Mouse (Mus musculus): Measurements from ENCODE around the gene Krtap4-16. TPM values are rescaled to one million over a fixed set of nuclear protein-coding genes. Genes with fewer than 3 reads are reported as not detected.
"Not testable (repeated sequence)": the region's sequence is repeated elsewhere in the genome, so short reads cannot be mapped to it uniquely, and the experiment has no call there.

Krtap4-16 gene
- not detected in 2 replicates for polyA plus RNA-seq (2015; fragmentation: Nextera tagmentation; extraction: Ambion mirVana)

DNA sequence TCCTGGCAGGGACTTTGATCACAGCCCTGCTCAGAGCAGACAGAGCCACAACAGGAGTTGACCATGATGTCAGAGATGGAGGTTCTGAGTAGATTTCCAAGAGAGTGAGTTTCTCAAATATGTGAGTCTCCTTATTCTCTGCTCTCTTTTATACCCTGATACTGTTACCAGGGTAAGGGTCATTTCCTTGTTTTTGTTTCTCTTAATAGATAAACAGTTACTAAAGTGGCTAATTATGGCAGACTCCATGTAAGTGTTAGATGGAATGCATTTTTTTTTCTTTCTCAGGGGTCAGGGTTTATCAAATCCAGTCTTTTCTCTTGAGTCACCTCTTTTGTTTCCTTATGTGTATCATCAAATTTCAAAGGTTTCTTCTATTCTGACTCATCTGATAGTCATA lies at the start of gene Krtap4-16:
Gene Krtap4-16, minus strand, starts transcription at position 101 of the 400 bp plus-strand sequence.
- Histone ChIP-seq H3K27ac (no peak within 1 kb of the TSS), H3K36me3 (no peaks in the 10 kb centered on the region), H3K9me3 (no peaks in the 10 kb centered on the region), H3K4me1 (replicated peaks) (no peaks in the 10 kb centered on the region), H3K27me3 (replicated peaks) (no peaks in the 10 kb centered on the region), H3K4me2 (replicated peaks) (no peak within 1 kb of the TSS), H3K9ac (no peak within 1 kb of the TSS), H3K4me3 (replicated peaks) (no peak within 1 kb of the TSS)
- ATAC-seq: no peak

DNA sequence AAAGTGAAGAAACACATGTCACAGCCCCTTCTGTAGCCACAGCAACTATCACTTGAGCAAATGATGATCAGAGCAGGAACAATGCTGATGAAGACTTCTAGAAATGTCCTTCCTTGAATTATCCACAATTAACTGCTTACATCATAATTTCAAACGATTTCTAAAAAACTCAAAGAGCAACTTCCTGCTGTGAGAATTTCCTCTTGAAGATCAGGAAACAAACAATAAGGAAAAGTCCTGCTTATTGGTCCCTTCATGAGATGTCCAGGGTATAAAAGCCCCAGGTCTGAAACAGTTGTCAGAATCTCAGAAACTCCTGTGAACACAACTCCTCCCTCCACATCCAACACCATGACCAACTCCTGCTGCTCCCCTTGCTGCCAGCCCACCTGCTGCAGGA lies 27.5 kb upstream of the Krtap4-16 start, which contains the start of gene Gm11567:
Gene Gm11567, plus strand, starts transcription at position 301 of the 400 bp plus-strand sequence.
- H3K36me3 ChIP-seq; H3K9me3 ChIP-seq; H3K27me3 ChIP-seq (replicated peaks); H3K27ac ChIP-seq; H3K4me3 ChIP-seq (replicated peaks); ATAC-seq; H3K4me2 ChIP-seq (replicated peaks); H3K4me1 ChIP-seq (replicated peaks); H3K9ac ChIP-seq: not testable (repeated sequence)
- 62% methylated on average over 1 of the region's 1 CpGs for WGBS

DNA sequence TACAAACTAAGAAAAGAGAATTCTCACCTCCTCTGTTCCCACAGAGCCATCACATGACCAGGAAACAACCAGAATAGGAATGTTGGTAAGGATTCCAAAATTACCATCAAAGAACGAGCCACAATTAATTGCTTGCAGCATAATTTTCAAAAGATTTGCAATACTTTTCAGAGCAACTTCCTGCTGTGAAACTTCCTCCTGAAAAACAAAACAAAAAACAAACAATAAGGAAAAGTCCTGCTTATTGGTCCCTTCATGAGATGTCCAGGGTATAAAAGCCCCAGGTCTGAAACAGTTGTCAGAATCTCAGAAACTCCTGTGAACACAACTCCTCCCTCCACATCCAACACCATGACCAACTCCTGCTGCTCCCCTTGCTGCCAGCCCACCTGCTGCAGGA lies 21.7 kb upstream of the Krtap4-16 start, which contains the start of gene Krtap9-1:
Gene Krtap9-1, plus strand, starts transcription at position 301 of the 400 bp plus-strand sequence.
- H3K4me2 ChIP-seq (replicated peaks); H3K9me3 ChIP-seq; H3K27me3 ChIP-seq (replicated peaks); H3K27ac ChIP-seq; H3K4me3 ChIP-seq (replicated peaks); H3K9ac ChIP-seq; H3K36me3 ChIP-seq; ATAC-seq; H3K4me1 ChIP-seq (replicated peaks): not testable (repeated sequence)
- 88% methylated on average over 1 of the region's 1 CpGs for WGBS

DNA sequence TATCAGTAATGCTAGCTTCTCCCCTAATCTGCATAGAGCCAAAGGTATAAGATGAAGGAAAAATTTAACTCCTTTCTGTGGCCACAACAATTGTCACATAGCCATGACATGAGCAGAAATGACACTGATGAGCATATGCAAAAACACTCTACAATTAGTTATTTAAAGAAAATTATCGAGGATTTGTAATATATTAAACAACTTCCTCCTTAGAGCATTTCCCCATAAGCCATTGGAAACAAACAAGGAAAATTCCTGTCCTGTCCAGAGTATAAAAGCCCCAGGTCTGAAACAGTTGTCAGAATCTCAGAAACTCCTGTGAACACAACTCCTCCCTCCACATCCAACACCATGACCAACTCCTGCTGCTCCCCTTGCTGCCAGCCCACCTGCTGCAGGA lies 12.8 kb upstream of the Krtap4-16 start, which contains the start of gene Gm11559:
Gene Gm11559, plus strand, starts transcription at position 301 of the 400 bp plus-strand sequence.
- not testable (repeated sequence) for ATAC-seq; H3K9me3 ChIP-seq; H3K4me1 ChIP-seq (replicated peaks); H3K27ac ChIP-seq; H3K9ac ChIP-seq; H3K36me3 ChIP-seq; H3K27me3 ChIP-seq (replicated peaks); H3K4me2 ChIP-seq (replicated peaks); H3K4me3 ChIP-seq (replicated peaks)
- 52% methylated on average over 1 of the region's 1 CpGs for WGBS

DNA sequence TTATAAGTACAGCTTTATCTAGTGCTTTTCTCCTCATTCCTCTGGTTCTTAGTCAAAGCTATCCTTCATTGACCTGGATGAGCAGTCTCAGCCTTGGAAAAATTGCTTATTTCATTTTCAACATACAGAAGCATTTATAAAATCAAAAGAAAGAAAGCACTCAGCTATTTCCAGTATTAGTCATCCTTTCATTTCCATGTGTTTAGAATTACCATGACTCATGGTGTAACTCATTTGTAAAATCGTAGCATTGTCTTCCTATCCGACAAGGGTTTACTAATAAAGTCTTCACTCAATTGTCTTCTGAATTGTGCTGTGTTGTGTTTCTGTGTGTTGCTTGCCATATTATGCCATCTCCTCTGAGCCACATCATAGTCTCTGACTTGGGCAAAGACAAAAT lies 7.4 kb upstream of the Krtap4-16 start:
- ATAC-seq: no peak
- Histone ChIP-seq H3K27ac (no peak overlapping the region), H3K4me1 (replicated peaks) (no peaks in the 10 kb centered on the region), H3K27me3 (replicated peaks) (no peaks in the 10 kb centered on the region), H3K9me3 (no peaks in the 10 kb centered on the region), H3K36me3 (no peaks in the 10 kb centered on the region), H3K4me2 (replicated peaks) (no peak overlapping the region), H3K9ac (no peak overlapping the region), H3K4me3 (replicated peaks) (no peak overlapping the region)
- WGBS: 75% methylated on average over 2 of the region's 2 CpGs

DNA sequence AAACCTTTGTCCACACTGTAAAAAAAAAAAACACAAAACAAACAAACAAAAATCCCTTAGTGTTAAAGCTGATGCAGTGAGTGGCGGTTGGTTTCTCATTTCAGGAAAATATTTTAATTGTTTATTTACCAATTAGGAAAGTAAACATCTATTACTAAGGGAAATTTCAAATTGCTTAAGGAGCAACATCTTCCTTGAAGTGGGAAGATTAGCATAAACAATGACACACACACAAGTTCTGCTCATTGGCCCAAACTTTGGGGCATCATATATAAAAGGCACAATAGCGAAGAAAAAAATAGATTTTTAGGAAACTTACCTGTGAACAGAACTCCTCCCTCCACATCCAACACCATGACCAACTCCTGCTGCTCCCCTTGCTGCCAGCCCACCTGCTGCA lies 6.2 kb upstream of the Krtap4-16 start, which contains the start of gene Gm11568:
Gene Gm11568, plus strand, starts transcription at position 301 of the 400 bp plus-strand sequence.
- ATAC-seq: no peak
- Histone ChIP-seq H3K4me1 (replicated peaks) (no peaks in the 10 kb centered on the region), H3K27me3 (replicated peaks) (no peaks in the 10 kb centered on the region), H3K27ac (no peak within 1 kb of the TSS), H3K4me2 (replicated peaks) (no peak within 1 kb of the TSS), H3K36me3 (no peaks in the 10 kb centered on the region), H3K4me3 (replicated peaks) (no peak within 1 kb of the TSS), H3K9me3 (no peaks in the 10 kb centered on the region), H3K9ac (no peak within 1 kb of the TSS)
- WGBS: 78% methylated on average over 2 of the region's 2 CpGs

DNA sequence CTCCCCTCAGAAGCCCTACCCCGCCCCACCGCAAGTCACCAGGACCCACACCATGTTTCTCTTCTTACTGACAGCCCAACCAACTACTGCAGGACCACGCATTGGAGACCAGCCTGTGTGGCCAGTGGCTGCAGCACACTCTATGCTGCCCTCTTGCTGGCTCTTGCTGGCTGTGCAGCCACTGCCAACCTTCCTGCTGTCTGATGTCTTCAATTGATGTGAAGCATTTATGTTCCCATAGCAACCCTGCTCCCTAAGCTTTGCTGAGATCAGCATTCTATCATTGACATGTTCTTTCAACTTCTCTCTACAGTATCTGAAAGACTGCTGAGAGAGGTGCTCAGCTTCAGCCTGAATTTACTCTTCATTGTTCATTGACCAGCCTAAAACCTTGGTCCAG lies 2.7 kb upstream of the Krtap4-16 start:
- H3K4me2 ChIP-seq (replicated peaks): no peak overlapping the region
- H3K4me1 ChIP-seq (replicated peaks): no peaks in the 10 kb centered on the region

DNA sequence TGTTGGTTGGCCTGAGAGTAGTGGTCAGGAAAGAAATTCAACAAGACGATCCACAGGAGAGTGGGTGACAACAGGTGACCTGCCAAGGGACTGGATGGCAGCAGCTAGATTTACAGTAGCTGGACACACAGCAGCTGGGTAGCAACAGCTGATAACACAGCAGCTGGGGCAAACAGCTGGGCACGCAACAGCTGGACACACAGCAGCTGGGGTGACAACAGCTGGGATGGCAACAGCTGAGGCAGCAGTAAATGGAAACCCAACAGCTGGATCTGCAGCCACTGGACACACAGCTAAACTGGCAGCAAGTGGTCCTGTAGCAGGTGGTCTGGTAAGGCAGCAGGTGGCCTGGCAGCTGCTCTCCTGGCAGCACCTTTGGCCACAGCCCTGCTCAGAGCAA lies 4.7 kb downstream of the Krtap4-16 start:
- H3K27me3 ChIP-seq (replicated peaks): no peaks in the 10 kb centered on the region
- H3K4me2 ChIP-seq (replicated peaks): no peak overlapping the region
- no peak overlapping the region for H3K27ac ChIP-seq
- H3K4me1 ChIP-seq (replicated peaks): no peaks in the 10 kb centered on the region
- H3K9ac ChIP-seq: no peak overlapping the region
- 89% methylated on average over 2 of the region's 2 CpGs for WGBS
- no peaks in the 10 kb centered on the region for H3K9me3 ChIP-seq
- H3K36me3 ChIP-seq: no peaks in the 10 kb centered on the region
- no peak overlapping the region for H3K4me3 ChIP-seq (replicated peaks)
- ATAC-seq: no peak

More for the DNA sequence above, 2.7 kb upstream of the Krtap4-16 start:
- no peak for ATAC-seq
- WGBS: 59% methylated on average over 3 of the region's 3 CpGs
- Histone ChIP-seq H3K27ac (no peak overlapping the region), H3K4me3 (replicated peaks) (no peak overlapping the region), H3K36me3 (no peaks in the 10 kb centered on the region), H3K9me3 (no peaks in the 10 kb centered on the region), H3K9ac (no peak overlapping the region), H3K27me3 (replicated peaks) (no peaks in the 10 kb centered on the region)

DNA sequence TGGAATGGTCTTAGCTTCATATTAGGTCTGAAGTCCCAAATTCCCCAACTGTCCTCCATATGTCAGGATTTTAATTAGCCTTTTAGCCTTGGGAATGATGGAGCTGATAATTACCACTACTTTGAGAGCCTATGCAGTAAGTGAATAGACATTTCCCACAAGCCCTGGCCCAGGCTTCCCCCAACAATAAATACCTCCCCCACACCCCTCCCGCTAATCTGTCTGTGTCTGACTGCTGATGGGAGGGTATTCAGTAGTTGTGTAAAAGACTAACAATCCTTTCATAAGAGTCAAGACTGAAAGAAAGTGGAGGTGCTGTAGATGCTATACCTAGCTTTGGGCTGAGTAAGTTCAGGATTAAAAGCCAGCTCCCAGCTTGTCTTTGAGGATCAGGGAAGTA lies 9.2 kb downstream of the Krtap4-16 start:
- Histone ChIP-seq H3K9ac (no peak overlapping the region), H3K9me3 (no peaks in the 10 kb centered on the region), H3K27ac (no peak overlapping the region), H3K4me1 (replicated peaks) (no peaks in the 10 kb centered on the region), H3K4me2 (replicated peaks) (no peak overlapping the region), H3K27me3 (replicated peaks) (no peaks in the 10 kb centered on the region), H3K36me3 (no peaks in the 10 kb centered on the region), H3K4me3 (replicated peaks) (no peak overlapping the region)
- no peak for ATAC-seq
- WGBS: 57% methylated on average over 1 of the region's 1 CpGs

DNA sequence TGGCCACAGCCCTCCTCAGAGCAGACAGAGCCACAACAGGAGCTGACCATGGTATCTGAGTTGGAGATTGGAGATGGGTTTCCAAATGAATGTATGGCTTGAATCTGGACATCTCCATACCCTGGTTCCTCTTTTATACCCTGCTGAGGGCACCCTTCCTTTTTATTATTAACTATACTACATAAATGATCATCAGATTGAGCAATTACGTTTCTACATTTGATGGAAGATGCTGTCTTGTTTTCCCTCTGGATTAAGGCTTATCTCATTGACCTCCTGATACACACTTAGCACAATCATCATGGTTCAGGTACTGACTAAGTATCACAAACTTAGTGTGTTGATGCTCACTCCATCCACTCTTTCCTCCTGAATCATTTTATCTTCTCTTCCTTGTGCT lies 13.4 kb downstream of the Krtap4-16 start, which contains the start of gene 2300003K06Rik:
Gene 2300003K06Rik, minus strand, starts transcription at position 101 of the 400 bp plus-strand sequence.
- no peak within 1 kb of the TSS for H3K9ac ChIP-seq
- H3K4me1 ChIP-seq (replicated peaks): no peaks in the 10 kb centered on the region
- H3K27ac ChIP-seq: no peak within 1 kb of the TSS
- no peak within 1 kb of the TSS for H3K4me3 ChIP-seq (replicated peaks)
- H3K27me3 ChIP-seq (replicated peaks): no peaks in the 10 kb centered on the region
- no peaks in the 10 kb centered on the region for H3K9me3 ChIP-seq
- WGBS: 70% methylated on average over 1 of the region's 1 CpGs
- H3K36me3 ChIP-seq: no peaks in the 10 kb centered on the region
- no peak within 1 kb of the TSS for H3K4me2 ChIP-seq (replicated peaks)
- ATAC-seq: no peak

DNA sequence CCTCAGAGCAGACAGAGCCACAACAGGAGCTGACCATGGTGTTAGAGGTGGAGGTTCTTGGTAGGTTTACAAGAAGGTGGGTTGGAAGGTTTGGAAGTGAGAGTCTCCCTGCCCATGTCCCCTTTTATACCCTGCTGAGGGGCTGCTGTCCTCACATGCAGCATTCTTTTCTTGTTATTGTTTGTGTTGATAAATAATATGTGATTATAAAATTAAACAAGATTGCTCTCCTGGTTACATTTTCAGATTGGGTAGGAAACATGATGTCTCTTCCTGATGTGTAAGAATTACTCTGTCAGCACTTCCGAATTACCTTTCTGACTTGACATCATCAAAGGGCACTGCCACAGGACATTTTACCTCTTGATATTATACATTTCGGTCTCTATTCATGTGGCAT lies 35.8 kb downstream of the Krtap4-16 start, which contains the start of gene Gm11564:
Gene Gm11564, minus strand, starts transcription at position 101 of the 400 bp plus-strand sequence.
- ATAC-seq; H3K4me1 ChIP-seq (replicated peaks); H3K4me3 ChIP-seq (replicated peaks); H3K9me3 ChIP-seq; H3K27me3 ChIP-seq (replicated peaks); H3K4me2 ChIP-seq (replicated peaks); H3K36me3 ChIP-seq; H3K27ac ChIP-seq; H3K9ac ChIP-seq: not testable (repeated sequence)
- WGBS: 87% methylated on average over 2 of the region's 2 CpGs

DNA sequence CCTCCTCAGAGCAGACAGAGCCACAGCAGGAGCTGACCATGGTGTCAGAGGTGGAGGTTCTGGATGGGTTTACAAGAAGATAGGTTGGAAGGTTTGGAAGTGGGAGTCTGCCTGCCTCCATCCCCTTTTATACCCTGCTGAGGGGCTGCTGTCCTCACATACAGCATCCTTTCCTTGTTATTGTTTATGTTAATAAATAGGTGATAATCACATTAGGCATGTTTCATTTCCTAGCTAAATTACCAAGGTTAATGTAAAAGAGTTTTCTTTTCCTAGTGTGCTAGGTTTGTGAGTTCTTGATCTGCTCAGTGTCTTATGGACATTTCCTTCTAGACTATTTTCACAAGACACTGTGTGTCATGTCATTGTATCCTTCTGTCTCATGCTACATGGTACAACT lies 41.6 kb downstream of the Krtap4-16 start, which contains the start of gene Krtap4-13:
Gene Krtap4-13, minus strand, starts transcription at position 101 of the 400 bp plus-strand sequence.
- H3K36me3 ChIP-seq; H3K27ac ChIP-seq; H3K4me1 ChIP-seq (replicated peaks); H3K4me3 ChIP-seq (replicated peaks); H3K9ac ChIP-seq; H3K9me3 ChIP-seq; H3K4me2 ChIP-seq (replicated peaks); H3K27me3 ChIP-seq (replicated peaks); ATAC-seq: not testable (repeated sequence)

DNA sequence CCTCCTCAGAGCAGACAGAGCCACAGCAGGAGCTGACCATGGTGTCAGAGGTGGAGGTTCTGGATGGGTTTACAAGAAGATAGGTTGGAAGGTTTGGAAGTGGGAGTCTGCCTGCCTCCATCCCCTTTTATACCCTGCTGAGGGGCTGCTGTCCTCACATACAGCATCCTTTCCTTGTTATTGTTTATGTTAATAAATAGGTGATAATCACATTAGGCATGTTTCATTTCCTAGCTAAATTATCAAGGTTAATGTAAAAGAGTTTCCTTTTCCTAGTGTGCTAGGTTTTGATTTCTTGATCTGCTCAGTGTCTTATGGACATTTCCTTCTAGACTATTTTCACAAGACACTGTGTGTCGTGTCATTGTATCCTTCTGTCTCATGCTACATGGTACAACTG lies 47.1 kb downstream of the Krtap4-16 start, which contains the start of gene Gm11554:
Gene Gm11554, minus strand, starts transcription at position 101 of the 400 bp plus-strand sequence.
- not testable (repeated sequence) for H3K4me3 ChIP-seq (replicated peaks); H3K36me3 ChIP-seq; H3K4me2 ChIP-seq (replicated peaks); H3K9me3 ChIP-seq; ATAC-seq; H3K4me1 ChIP-seq (replicated peaks); H3K9ac ChIP-seq; H3K27ac ChIP-seq; H3K27me3 ChIP-seq (replicated peaks)
- WGBS: no CpG with 5 or more reads among the region's 1 CpGs
